Mouse (Mus musculus) midbrain, embryonic 11.5 days (tissue): ENCODE data around the gene Atg4a-ps. TPM values are rescaled to one million over a fixed set of nuclear protein-coding genes. Genes with fewer than 3 reads are reported as not detected.

Experiments used
- ATAC-seq: fragments of 200-750 bp; cut with Nextera tagmentation; 2 replicates; pipeline ENCODE4 v1.8.0; 2017; ENCODE audit warnings: moderate TSS enrichment, moderate library complexity; ENCODE audit not compliant: low FRiP score
- DNase-seq: peaks from one replicate; pipeline ENCODE4 v3.0.0; 2015; ENCODE audit warnings: low spot score; ENCODE audit errors: missing footprints
- H3K27ac ChIP-seq: fragments of 300-500 bp; sonication (generic); 2 replicates; pipeline ENCODE4 v1.5.1; 2014; ENCODE audit warnings: low read depth, low read length
- H3K27me3 ChIP-seq: fragments of 300-500 bp; sonication (generic); 2 replicates; pipeline ENCODE4 v1.6.1; 2014; ENCODE audit warnings: mild to moderate bottlenecking, low read length, moderate library complexity, mixed read lengths; ENCODE audit not compliant: control insufficient read depth, insufficient read depth
- H3K36me3 ChIP-seq: fragments of 300-500 bp; sonication (generic); 2 replicates; pipeline ENCODE4 v1.6.1; 2014; ENCODE audit warnings: mild to moderate bottlenecking, low read length, moderate library complexity, mixed read lengths; ENCODE audit not compliant: control insufficient read depth, insufficient read depth
- H3K4me1 ChIP-seq: fragments of 300-500 bp; sonication (generic); 2 replicates; pipeline ENCODE4 v1.6.1; 2014; ENCODE audit warnings: low read length; ENCODE audit not compliant: control insufficient read depth, insufficient read depth
- H3K4me2 ChIP-seq: fragments of 300-500 bp; sonication (generic); 2 replicates; pipeline ENCODE4 v1.6.1; 2014; ENCODE audit warnings: mild to moderate bottlenecking, moderate library complexity
- H3K4me3 ChIP-seq: fragments of 300-500 bp; sonication (generic); 2 replicates; pipeline ENCODE4 v1.5.1; 2014; ENCODE audit warnings: low read depth, low read length
- H3K9ac ChIP-seq: fragments of 300-500 bp; sonication (generic); 2 replicates; pipeline ENCODE4 v1.6.1; 2014; ENCODE audit warnings: low read length
- H3K9me3 ChIP-seq: fragments of 300-500 bp; sonication (generic); 2 replicates; pipeline ENCODE4 v1.6.1; 2016; ENCODE audit warnings: low read length; ENCODE audit not compliant: control insufficient read depth
- WGBS: fragments of 180-500 bp; shearing (Covaris S2); extraction: QIAGEN DNeasy Blood & Tissue Kit; methylation state at CpG from one replicate; pipeline ENCODE4 v1.1.7; 2014; 5-methylcytosine and 5-hydroxymethylcytosine counted together
- microRNA-seq: library from miRNA; unstranded; fragments of <30 nt; microRNA quantifications from one replicate; pipeline ENCODE4, GENCODE M21; 2017
- polyA plus RNA-seq: library from polyadenylated mRNA; unstranded; fragments of >200 nt; fragmentation: Nextera tagmentation; extraction: Ambion mirVana; gene quantifications from 2 replicates; pipeline ENCODE4 v1.2.1, GENCODE M21; 2014

Atg4a-ps gene
- polyA plus RNA-seq, 1 experiment from 2014 or later: 0.08 TPM

DNA sequence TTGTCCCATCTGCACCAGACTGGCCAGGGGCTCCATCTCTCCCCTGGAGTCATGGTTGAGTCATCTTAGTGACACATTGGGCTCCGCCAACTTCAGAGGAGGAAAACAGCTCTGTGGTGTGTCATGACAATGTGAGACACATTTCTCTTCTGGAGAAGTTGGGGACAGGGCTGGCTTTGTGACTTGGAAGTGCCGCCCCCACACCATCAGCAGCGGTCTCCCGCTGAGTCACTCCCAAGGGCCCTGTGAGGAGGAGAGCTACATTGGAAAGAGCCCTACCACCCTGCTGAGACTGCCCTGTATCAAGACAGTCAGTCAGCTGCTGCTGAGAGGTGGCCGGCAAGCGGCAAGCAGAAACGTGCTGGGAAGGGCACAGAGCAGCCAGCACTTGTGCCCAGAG lies 44.9 kb downstream of the Atg4a-ps start:
- no peaks in the 10 kb centered on the region for H3K27me3 ChIP-seq
- H3K4me1 ChIP-seq: no peaks in the 10 kb centered on the region
- WGBS: 42% methylated on average over 7 of the region's 7 CpGs
- H3K9ac ChIP-seq: no peak overlapping the region
- no peaks in the 10 kb centered on the region for H3K9me3 ChIP-seq
- no peak overlapping the region for H3K4me2 ChIP-seq
- DNase-seq (no peak), ATAC-seq (no peak)
- no peak overlapping the region for H3K27ac ChIP-seq
- H3K36me3 ChIP-seq: no peaks in the 10 kb centered on the region
- no peak overlapping the region for H3K4me3 ChIP-seq

DNA sequence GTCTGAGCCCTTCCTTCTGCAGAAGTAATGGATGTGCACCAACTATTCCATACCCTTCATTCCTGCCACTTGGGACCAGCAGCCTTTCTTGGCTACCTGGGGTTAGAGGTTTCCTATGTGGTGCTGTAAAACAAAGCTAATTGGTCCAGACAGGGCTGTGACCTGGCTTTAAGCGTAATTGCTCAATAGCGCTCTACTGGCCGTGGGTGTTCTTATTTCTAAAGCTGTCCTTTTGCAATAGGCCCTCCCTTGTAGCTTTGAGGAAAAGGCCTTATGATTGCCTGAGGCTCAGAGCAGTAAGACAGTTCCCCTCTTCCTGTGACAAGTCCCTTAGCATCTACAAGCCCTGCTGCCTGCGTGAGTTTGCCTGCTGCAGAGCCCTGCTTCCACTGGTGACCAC lies 48.3 kb downstream of the Atg4a-ps start:
- Histone ChIP-seq H3K27ac (no peak overlapping the region), H3K36me3 (no peaks in the 10 kb centered on the region), H3K9me3 (no peaks in the 10 kb centered on the region), H3K4me1 (no peaks in the 10 kb centered on the region), H3K9ac (no peak overlapping the region), H3K27me3 (no peaks in the 10 kb centered on the region), H3K4me3 (no peak overlapping the region), H3K4me2 (no peak overlapping the region)
- WGBS: 89% methylated on average over 4 of the region's 4 CpGs
- no peak for DNase-seq
- no peak for ATAC-seq

DNA sequence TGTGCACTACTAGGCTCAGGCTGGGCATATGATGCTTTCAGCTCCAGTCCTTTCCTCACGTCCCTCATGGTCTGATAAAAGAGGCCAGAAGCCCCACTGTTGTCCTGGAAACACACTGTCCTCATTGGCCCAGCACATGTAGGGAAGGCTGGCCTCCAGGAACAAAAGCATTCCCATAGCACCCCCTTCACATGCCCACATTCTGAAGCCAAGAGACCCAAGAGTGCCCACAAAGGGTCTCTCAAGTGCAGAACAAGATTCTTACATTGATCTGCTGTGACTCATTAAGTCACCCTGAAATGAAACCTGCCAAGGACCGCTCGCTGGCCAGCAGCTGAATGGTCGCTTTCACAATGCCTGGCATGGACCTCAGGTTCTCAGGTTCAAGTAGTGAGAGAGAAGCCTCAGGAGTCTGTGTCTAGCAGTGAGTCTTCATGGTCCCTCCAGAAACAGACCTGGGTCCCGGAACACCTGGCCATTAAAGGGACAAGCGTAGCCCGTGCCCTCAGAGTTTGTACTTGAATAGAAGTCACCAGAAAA lies 50.5 kb downstream of the Atg4a-ps start:
- Histone ChIP-seq H3K36me3 (no peaks in the 10 kb centered on the region), H3K4me1 (no peaks in the 10 kb centered on the region), H3K9ac (no peak overlapping the region), H3K4me3 (no peak overlapping the region), H3K27me3 (no peaks in the 10 kb centered on the region), H3K4me2 (no peak overlapping the region), H3K9me3 (no peaks in the 10 kb centered on the region), H3K27ac (no peak overlapping the region)
- 84% methylated on average over 7 of the region's 7 CpGs for WGBS
- ATAC-seq: no peak
- DNase-seq: no peak

Small RNA genes within 50 kb of the gene (microRNA-seq; reads per million reads assigned to microRNA genes)
- gene Gm25325: not detected

Other genes starting within 250 kb of the Atg4a-ps start
- 4.3 and 5.6 TPM in 2 replicates for gene Syt6, start 70.8 kb downstream of the Atg4a-ps start, polyA plus RNA-seq
- gene Olfml3, start 91.9 kb upstream of the Atg4a-ps start, polyA plus RNA-seq: 8.9 and 10.5 TPM in 2 replicates
- not detected in 2 replicates for gene Gm10964, start 93.3 kb upstream of the Atg4a-ps start, polyA plus RNA-seq
- gene Hipk1, start 145.5 kb upstream of the Atg4a-ps start, polyA plus RNA-seq: 15.9 and 16.6 TPM in 2 replicates
- gene Dclre1b, start 163.4 kb upstream of the Atg4a-ps start, polyA plus RNA-seq: 36.3 and 44.6 TPM in 2 replicates
- 22.8 and 25.6 TPM in 2 replicates for gene Ap4b1, start 163.5 kb upstream of the Atg4a-ps start, polyA plus RNA-seq
- gene Gm43064, start 163.5 kb upstream of the Atg4a-ps start, polyA plus RNA-seq: 0.15 TPM in 1 of 2 replicates, not detected in the other
- 0.14 and 0.20 TPM in 2 replicates for gene Bcl2l15, start 186.5 kb upstream of the Atg4a-ps start, polyA plus RNA-seq
- 0.23 and 0.65 TPM in 2 replicates for gene Ptpn22, start 213.7 kb upstream of the Atg4a-ps start, polyA plus RNA-seq